Mouse (Mus musculus): ENCODE data around the gene Trim29.

- TF ChIP-seq CTCF (IDR thresholded peaks at IDR 0.05; ENCODE audit: insufficient read depth, low read length) (no peak), POLR2A (IDR thresholded peaks at IDR 0.05; ENCODE audit: borderline replicate concordance, extremely low read depth, low read depth, low read length) (no peak)
These were observed 73.2 kb downstream of the Trim29 start for GRCm38 (mm10) chr9:43383871-43384270.

All from lung, adult 2 months (tissue).